Mouse (Mus musculus) central nervous system, embryonic 11.5 days (tissue): Measurements from ENCODE around the gene Saal1. TPM values are rescaled to one million over a fixed set of nuclear protein-coding genes. Genes with fewer than 3 reads are reported as not detected.

Source experiments
- polyA plus RNA-seq: library from polyadenylated mRNA; depleted of rRNA; stranded (reverse); fragments of >200 nt; gene quantifications from 2 replicates; pipeline ENCODE4 v1.2.3, GENCODE M21; 2012; rRNA removed

Saal1 gene
- 24.6 and 25.0 TPM in 2 replicates for polyA plus RNA-seq

DNA sequence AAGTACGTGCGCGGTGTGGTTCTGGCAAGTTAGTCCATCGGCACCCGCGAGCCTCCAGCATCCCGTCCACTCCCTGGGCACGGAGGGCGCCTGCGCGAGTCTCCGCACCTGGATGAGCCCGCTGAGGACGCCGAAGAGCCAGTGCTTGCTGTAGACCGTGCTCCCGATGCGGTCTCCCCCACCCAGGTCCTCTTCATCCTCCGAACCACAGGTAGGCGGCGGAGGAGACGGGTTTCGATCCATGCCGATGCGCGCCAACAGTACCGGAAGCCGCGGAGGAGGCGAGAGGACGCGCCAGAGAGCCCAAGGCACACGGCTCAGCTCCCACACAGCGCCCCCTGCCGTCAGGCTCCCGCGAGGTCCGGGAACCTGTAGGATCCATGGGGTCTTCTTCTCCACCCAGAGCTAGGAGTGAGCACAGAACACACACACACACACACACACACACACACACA, at the start of gene Saal1:
Gene Saal1 (minus strand): TSS at position 291 of the 455 bp plus-strand sequence.

DNA sequence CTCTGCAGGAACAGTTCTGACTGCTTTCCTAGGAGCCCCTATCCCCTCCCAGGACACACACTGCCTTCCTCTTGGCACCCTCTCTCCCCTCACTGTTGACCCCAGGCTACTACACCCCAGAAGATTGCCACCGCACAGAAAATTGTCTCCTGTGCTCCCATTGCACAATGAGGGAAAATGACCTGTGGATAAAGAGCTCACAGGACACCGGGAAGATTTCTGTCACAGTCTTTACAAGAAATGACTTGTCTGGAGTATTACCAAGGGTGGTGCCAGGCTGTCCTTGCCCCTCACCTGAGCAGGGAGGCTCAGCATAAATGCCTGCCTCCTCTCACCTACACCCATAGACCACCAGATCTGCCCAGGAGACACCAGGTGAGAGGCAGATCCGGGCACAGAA, 41.0 kb upstream of the Saal1 start, which contains the start of gene Saa2:
Gene Saa2 (plus strand): TSS at position 301 of the 400 bp plus-strand sequence.

DNA sequence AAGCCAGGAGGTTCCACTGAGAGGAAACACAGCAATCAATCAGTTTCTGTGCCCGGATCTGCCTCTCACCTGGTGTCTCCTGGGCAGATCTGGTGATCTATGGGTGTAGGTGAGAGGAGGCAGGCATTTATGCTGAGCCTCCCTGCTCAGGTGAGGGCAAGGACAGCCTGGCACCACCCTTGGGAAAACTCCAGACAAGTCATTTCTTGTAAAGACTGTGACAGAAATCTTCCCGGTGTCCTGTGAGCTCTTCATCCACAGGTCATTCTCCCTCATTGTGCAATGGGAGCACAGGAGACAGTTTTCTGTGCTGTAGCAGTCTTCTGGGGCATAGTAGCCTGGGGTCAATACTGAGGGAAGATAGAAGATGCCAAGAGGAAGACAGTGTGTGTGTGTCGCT, 32.4 kb upstream of the Saal1 start, which contains the start of gene Saa1:
Gene Saa1 (minus strand): TSS at position 101 of the 400 bp plus-strand sequence.

DNA sequence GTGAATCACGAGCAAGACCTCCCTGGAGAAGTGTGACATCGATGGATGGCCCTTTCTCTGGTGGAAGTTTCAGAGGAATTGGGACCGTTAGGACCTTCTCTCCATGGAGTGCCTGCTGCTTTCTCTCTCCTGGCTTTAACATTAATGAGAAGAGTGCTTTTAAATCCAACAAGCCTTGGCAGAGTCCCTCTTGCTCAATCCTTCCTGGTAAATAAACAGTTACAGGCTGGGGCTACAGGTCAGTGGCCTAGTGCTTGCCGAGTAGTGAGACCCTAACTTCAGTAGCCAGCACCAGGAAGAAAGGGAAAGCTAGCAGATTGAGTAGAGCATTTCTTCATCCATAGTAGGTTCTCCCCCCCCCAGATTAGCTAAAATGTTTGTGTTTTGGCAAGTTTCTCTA, 22.0 kb upstream of the Saal1 start, which contains the start of gene Saa4:
Gene Saa4 (minus strand): TSS at position 146 of the 400 bp plus-strand sequence.

DNA sequence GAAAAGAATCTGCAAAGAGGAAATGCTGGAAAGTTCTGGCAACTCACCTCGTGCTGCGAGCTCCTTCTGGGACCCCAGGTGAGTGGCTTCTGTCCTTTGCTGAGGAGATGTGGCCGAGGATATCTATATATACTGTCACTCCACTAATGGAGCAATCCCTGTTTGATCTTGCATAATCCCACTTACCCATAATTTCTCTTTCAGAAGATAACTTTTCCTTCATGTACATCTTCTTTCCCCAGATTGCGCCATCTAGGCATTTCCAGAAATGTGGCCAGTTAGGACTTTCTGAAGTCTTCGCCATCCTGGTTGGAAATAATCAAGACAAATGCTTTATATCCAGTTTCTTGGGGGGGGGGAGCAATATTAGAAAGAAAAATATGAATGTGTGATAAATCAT, 5.1 kb upstream of the Saal1 start, which contains the start of gene Saa3:
Gene Saa3 (minus strand): TSS at position 101 of the 400 bp plus-strand sequence.

DNA sequence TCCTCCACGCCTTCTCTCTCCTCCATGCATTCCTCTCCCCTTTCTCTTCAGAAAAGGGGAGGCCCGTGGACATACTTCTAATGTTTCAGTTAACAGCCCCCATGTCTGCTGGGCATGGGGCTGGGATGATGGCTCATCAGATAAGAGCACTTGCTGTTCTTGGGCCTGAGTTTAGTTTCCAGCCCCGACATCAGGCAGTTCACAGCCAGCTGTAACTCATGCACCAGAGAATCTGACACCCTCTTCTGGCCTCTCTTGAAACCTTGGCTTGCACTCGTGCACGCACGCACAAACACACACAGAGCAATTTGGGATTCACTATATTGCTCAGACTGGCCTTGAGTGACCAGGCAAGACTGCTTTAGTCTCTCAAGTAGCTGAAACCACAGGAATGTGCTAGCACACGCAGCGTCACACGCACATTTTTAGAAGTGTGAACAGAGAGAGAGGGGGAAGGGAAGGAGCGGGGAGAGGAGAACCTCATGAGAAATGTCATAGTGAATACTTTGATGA, 38.3 kb downstream of the Saal1 start, which contains the start of gene Tph1:
Gene Tph1 (minus strand): TSS at position 378 of the 513 bp plus-strand sequence.

DNA sequence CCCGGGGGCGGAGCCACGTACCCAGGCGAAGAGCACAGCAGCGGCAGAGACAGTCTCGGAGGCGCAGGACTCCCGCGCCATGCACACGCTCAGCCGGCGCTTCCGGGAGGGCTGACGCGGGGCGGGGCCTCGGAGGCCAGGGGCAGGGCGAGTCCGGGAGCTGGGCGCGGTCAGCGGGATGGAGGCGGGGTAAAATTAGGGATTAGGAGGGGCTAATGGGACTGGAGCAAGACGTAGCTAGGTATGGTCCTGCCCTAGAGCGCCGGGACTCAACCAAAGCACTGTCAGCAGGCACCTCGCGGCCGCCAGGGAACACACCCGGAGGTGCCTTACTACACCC, 70.8 kb downstream of the Saal1 start, which contains the start of gene Sergef:
Gene Sergef (minus strand): TSS at position 116 of the 340 bp plus-strand sequence.

Other genes starting within 250 kb of the Saal1 start
- gene Sergef, start 70.9 kb downstream of the Saal1 start, polyA plus RNA-seq = 14.5 and 17.1 TPM in 2 replicates
- gene Tph1, start 38.1 kb downstream of the Saal1 start, polyA plus RNA-seq = 0.25 and 0.34 TPM in 2 replicates
- 0.28 and 0.31 TPM in 2 replicates for gene Saa3, start 5.0 kb upstream of the Saal1 start, polyA plus RNA-seq
- gene Saa4, start 21.9 kb upstream of the Saal1 start, polyA plus RNA-seq = 0.26 and 0.42 TPM in 2 replicates
- 0.28 and 1.0 TPM in 2 replicates for gene Saa1, start 32.3 kb upstream of the Saal1 start, polyA plus RNA-seq
- gene Saa2, start 41.1 kb upstream of the Saal1 start, polyA plus RNA-seq = 0.58 TPM in 1 of 2 replicates, not detected in the other
- 28.9 and 42.9 TPM in 2 replicates for gene Hps5, start 85.4 kb upstream of the Saal1 start, polyA plus RNA-seq
- 32.4 and 40.5 TPM in 2 replicates for gene Gtf2h1, start 85.4 kb upstream of the Saal1 start, polyA plus RNA-seq
- gene Ldha, start 130.8 kb upstream of the Saal1 start, polyA plus RNA-seq = 626 and 776 TPM in 2 replicates
- gene Ldhc, start 150.5 kb upstream of the Saal1 start, polyA plus RNA-seq = 0.05 and 0.07 TPM in 2 replicates
- 104 and 163 TPM in 2 replicates for gene Tsg101, start 209.3 kb upstream of the Saal1 start, polyA plus RNA-seq
- gene Uevld, start 247.8 kb upstream of the Saal1 start, polyA plus RNA-seq = 9.2 and 12.0 TPM in 2 replicates